ENCODE assay signal across 9 mouse cellular contexts in genomic region chr10:103236460-103236772, GRCm38 (mm10). TPM values are rescaled to one million over a fixed set of nuclear protein-coding genes. Genes with fewer than 3 reads are reported as not detected.
A peak's percentile ranks its signal among the peaks of the same experiment; 100 is the strongest.
DNase-seq lines count a peak whose midpoint lies in the region; ATAC-seq lines count a peak whose summit lies in the region.
"Had no signal": no experiment of that assay in that cellular context is flagged by ENCODE, and none has a peak within 500 bp of the region (broad histone marks: within the 10 kb centered on the region; RNA-seq: fewer than 3 reads in every experiment).

No protein-coding gene starts in this region.

- H3K4me2 ChIP-seq in heart, embryonic 16.5 days (ENCODE audit: low read depth, low read length), result peak overlapping the region; percentile 65
- H3K4me2 ChIP-seq in embryonic facial prominence, embryonic 12.5 days (replicated peaks), result peak overlapping the region; percentile 81; the same call in 1 of the 2 replicates
- H3K4me2 ChIP-seq in hindbrain, embryonic 12.5 days (replicated peaks), result peak overlapping the region; percentile 75
- peak overlapping the region; percentile 82 for H3K4me2 ChIP-seq in midbrain, embryonic 14.5 days (ENCODE audit: low read length)

- no peaks in the 10 kb centered on the region for H3K9me3 ChIP-seq in heart, embryonic 16.5 days (replicated peaks; ENCODE audit: control insufficient read depth, low read length)
- H3K9me3 ChIP-seq in embryonic facial prominence, embryonic 12.5 days, result no peaks in the 10 kb centered on the region
- H3K9me3 ChIP-seq in hindbrain, embryonic 12.5 days (replicated peaks), result no peaks in the 10 kb centered on the region
- H3K9me3 ChIP-seq in midbrain, embryonic 14.5 days (ENCODE audit: control insufficient read depth, low read length), result no peaks in the 10 kb centered on the region
- H3K9me3 ChIP-seq: liver, embryonic 13.5 days had no signal

- no peaks in the 10 kb centered on the region for H3K4me1 ChIP-seq in heart, embryonic 16.5 days (ENCODE audit: control insufficient read depth, insufficient read depth, low read length)
- no peaks in the 10 kb centered on the region for H3K4me1 ChIP-seq in embryonic facial prominence, embryonic 12.5 days
- peaks cover 5% of the 10 kb centered on the region; the same call in 1 of the 2 replicates for H3K4me1 ChIP-seq in hindbrain, embryonic 12.5 days
- no peaks in the 10 kb centered on the region for H3K4me1 ChIP-seq in midbrain, embryonic 14.5 days (ENCODE audit: control insufficient read depth, insufficient read depth, low read length)
- H3K4me1 ChIP-seq: liver, embryonic 13.5 days had no signal

- H3K27ac ChIP-seq in heart, embryonic 16.5 days (ENCODE audit: low read length), result no peak overlapping the region
- H3K27ac ChIP-seq in embryonic facial prominence, embryonic 12.5 days, result no peak overlapping the region
- H3K27ac ChIP-seq in hindbrain, embryonic 12.5 days, result no peak overlapping the region
- no peak overlapping the region for H3K27ac ChIP-seq in midbrain, embryonic 14.5 days (replicated peaks; ENCODE audit: low read depth, low read length)
- H3K27ac ChIP-seq: liver, embryonic 13.5 days had no signal

- peak overlapping the region; percentile 59 for H3K4me3 ChIP-seq in heart, embryonic 16.5 days (ENCODE audit: low read length)
- no peak overlapping the region for H3K4me3 ChIP-seq in embryonic facial prominence, embryonic 12.5 days
- 0 out of 2 replicates have a peak overlapping the region, but pooled peaks have one; percentile 68 for H3K4me3 ChIP-seq in hindbrain, embryonic 12.5 days
- H3K4me3 ChIP-seq in midbrain, embryonic 14.5 days (replicated peaks; ENCODE audit: low read depth, low read length), result peak overlapping the region; percentile 65; the same call in 1 of the 2 replicates

- ATAC-seq in heart, embryonic 16.5 days (replicated peaks; ENCODE audit: extremely low read depth, insufficient read depth, low FRiP score), result no peak
- ATAC-seq in embryonic facial prominence, embryonic 12.5 days (ENCODE audit: insufficient number of reproducible peaks, insufficient read depth, low FRiP score, low TSS enrichment), result no peak
- no peak for ATAC-seq in hindbrain, embryonic 12.5 days (ENCODE audit: low FRiP score)
- no peak for ATAC-seq in midbrain, embryonic 14.5 days (ENCODE audit: low FRiP score, low TSS enrichment)
- no peak for ATAC-seq in megakaryocyte, adult 5-6 weeks (ENCODE audit: poor library complexity, severe bottlenecking)
- no peak for ATAC-seq in megakaryocyte-erythroid progenitor cell, adult 5-6 weeks (replicated peaks; ENCODE audit: low FRiP score, low TSS enrichment, poor library complexity, severe bottlenecking)

- H3K36me3 ChIP-seq in heart, embryonic 16.5 days (ENCODE audit: control insufficient read depth, insufficient read depth), result no peaks in the 10 kb centered on the region
- H3K36me3 ChIP-seq in embryonic facial prominence, embryonic 12.5 days, result no peaks in the 10 kb centered on the region
- no peaks in the 10 kb centered on the region for H3K36me3 ChIP-seq in hindbrain, embryonic 12.5 days
- H3K36me3 ChIP-seq in midbrain, embryonic 14.5 days (ENCODE audit: control insufficient read depth, insufficient read depth, low read length), result no peaks in the 10 kb centered on the region
- H3K36me3 ChIP-seq: liver, embryonic 13.5 days had no signal

- no peak overlapping the region for H3K9ac ChIP-seq in heart, embryonic 16.5 days (ENCODE audit: low read length)
- H3K9ac ChIP-seq in embryonic facial prominence, embryonic 12.5 days, result no peak overlapping the region
- no peak overlapping the region for H3K9ac ChIP-seq in hindbrain, embryonic 12.5 days
- H3K9ac ChIP-seq in midbrain, embryonic 14.5 days (replicated peaks; ENCODE audit: low read length), result no peak overlapping the region
- H3K9ac ChIP-seq: liver, embryonic 13.5 days had no signal

- WGBS in heart, embryonic 16.5 days, result 21% methylated on average over 4 of the region's 4 CpGs
- 21% methylated on average over 4 of the region's 4 CpGs for WGBS in embryonic facial prominence, embryonic 12.5 days
- 19% methylated on average over 4 of the region's 4 CpGs for WGBS in hindbrain, embryonic 12.5 days
- 17% methylated on average over 4 of the region's 4 CpGs for WGBS in midbrain, embryonic 14.5 days

- H3K27me3 ChIP-seq in heart, embryonic 16.5 days (ENCODE audit: control insufficient read depth, insufficient read depth, low read length), result no peaks in the 10 kb centered on the region
- no peaks in the 10 kb centered on the region for H3K27me3 ChIP-seq in embryonic facial prominence, embryonic 12.5 days
- H3K27me3 ChIP-seq in hindbrain, embryonic 12.5 days, result no peaks in the 10 kb centered on the region
- H3K27me3 ChIP-seq in midbrain, embryonic 14.5 days (ENCODE audit: control insufficient read depth, insufficient read depth, low read length), result no peaks in the 10 kb centered on the region
- H3K27me3 ChIP-seq: liver, embryonic 13.5 days had no signal

- DNase-seq in heart, postnatal 36 days, result no peak
- DNase-seq in midbrain, embryonic 14.5 days, result no peak
- DNase-seq in ovary, postnatal 10 days (ENCODE audit: low spot score), result no peak
- DNase-seq: liver, embryonic 13.5 days had no signal

- intact Hi-C loops in heart, postnatal 36 days (cut with DNase I), result no loop called here

RNA-seq across cellular contexts. Expression of gene Lrriq1, which starts 0.3 kb away (rescaled TPM):
- 0.24 and 0.80 TPM in 2 replicates for polyA plus RNA-seq in heart, embryonic 16.5 days (2015; fragmentation: Nextera tagmentation; extraction: Ambion mirVana)
- not detected for total RNA-seq in heart, postnatal 36 days (2021)
- 2.8 and 3.4 TPM in 2 replicates for polyA plus RNA-seq in embryonic facial prominence, embryonic 12.5 days (2016; fragmentation: Nextera tagmentation; extraction: Ambion mirVana)
- 4.9 and 5.7 TPM in 2 replicates for polyA plus RNA-seq in hindbrain, embryonic 12.5 days (2016; fragmentation: Nextera tagmentation; extraction: Ambion mirVana)
- polyA plus RNA-seq in midbrain, embryonic 14.5 days (2014; fragmentation: Nextera tagmentation; extraction: Ambion mirVana), result 2.3 and 3.1 TPM in 2 replicates
- total RNA-seq in megakaryocyte, adult 5-6 weeks (2015), result not detected in 2 replicates
- not detected in 2 replicates for total RNA-seq in megakaryocyte, adult 5-6 weeks (2017)
- not detected in 2 replicates for total RNA-seq in megakaryocyte-erythroid progenitor cell, adult 5-6 weeks (2014; fragmentation: Nextera tagmentation)
- total RNA-seq in megakaryocyte-erythroid progenitor cell, adult 5-6 weeks (2017), result not detected in 2 replicates
- polyA plus RNA-seq: liver, embryonic 13.5 days had no signal
